Mouse (Mus musculus): ENCODE measurements around the gene Cyp2w1.

Cyp2w1 gene

DNA sequence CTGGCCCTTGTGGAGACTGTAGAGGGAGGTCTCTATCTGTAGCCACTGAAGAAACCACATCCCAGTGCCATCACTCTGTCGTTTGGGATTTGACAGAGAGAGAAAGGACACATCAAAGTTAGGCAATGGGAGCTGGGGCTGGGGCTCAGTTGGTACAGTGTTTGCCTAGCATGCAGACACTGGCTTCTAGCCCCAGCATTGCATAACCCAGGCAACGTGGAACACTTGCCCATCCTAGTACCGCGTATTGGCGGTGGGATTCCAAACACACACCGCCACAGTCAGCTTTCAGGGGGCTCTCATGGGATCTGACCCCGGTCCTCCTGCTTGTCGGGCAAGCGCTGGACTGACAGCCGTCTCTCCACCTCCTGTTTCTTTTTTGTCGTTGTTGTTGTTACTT, 14.1 kb downstream of the Cyp2w1 start:
- DNase-seq: no peak

DNA sequence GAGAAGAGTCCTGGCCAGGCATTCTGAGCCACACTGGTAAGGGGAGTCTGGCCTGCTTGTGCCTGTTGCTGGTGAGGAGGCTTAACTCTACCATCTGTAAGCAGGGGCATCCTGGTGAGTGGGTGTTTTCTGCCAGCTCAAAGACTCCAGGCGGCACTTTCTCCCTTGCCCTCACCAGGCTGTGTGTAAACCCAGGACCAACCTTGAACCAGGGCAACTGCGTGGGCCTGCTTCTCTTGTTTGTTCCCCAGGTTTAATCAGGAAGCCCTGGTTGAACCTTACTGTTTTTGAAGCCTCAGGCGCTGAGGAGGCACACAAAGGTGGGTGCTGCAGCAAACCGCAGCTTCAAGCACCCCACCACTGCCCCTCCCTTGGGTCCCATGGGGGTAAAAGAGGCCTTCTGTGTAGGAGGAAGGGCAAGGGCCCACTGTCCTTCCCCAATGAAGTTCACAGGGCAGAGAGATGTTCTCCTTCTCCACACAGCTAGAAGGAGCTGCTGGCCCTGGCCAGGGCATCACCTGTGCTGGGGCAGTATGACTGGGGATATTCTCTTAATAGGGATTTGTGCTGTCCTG, 15.6 kb downstream of the Cyp2w1 start:
- no peak for DNase-seq

DNA sequence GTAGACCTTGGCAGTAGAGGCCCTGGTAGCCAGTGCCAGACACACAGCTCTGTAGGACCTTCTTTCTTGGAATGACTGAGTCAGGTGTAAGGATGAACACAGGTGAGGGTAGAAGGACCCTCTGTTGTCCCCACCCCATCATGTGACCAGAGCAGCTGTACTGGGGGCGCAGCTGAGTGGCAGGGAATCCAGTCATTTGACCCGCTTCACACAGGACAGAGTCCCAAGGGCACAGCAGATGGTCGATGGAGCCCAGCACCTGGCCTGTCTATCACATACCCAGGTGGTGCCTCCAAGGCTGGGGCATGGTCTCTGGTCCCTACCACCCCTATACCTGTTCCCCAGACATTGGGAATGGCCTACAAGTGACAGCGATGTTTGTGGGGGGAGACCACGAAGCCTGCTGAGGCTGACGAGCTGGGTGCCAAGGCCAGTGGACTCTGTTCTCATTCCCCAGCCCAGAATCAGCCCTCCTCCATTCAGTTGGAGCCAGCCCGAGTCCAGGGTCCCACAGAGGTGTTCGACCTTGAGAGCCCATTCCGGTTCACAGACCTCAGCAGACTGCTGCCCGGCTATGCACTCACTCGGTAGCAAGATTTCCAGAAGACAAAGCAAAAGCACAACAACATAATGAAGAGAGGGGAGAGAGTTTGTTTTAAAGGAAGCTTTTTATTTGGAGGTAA, 16.4 kb downstream of the Cyp2w1 start:
- DNase-seq: no peak

- peak in 1 of 2 experiments; percentile 10 for DNase-seq
Measured at GRCm38 (mm10) chr5:139370336-139370735, 17.9 kb downstream of the Cyp2w1 start.

DNA sequence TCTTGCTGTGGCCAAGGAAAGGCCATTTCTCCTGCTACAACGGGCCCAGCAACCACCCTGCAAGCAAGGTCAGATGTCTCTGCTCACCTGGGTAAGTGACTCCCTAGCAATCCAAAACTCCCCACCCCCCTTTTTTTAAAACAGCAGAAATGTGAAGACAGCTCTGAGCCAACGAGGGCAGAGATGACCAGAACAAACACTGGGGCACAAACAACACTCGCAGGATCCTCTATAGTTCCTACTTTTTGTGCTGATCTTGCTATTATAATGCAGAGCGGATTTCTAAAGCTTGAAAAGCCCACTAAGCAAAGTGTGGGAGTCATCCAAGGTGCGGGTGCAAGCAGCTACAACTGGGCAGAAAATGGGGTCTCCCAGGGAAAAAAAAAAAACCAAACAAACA, 18.7 kb downstream of the Cyp2w1 start:
- DNase-seq: no peak

GRCm38 (mm10) chr5:139371631-139372401, 19.4 kb downstream of the Cyp2w1 start:
- DNase-seq: peak; percentile 95 to 96

GRCm38 (mm10) chr5:139373126-139373525, 20.7 kb downstream of the Cyp2w1 start:
- no peak for DNase-seq

DNA sequence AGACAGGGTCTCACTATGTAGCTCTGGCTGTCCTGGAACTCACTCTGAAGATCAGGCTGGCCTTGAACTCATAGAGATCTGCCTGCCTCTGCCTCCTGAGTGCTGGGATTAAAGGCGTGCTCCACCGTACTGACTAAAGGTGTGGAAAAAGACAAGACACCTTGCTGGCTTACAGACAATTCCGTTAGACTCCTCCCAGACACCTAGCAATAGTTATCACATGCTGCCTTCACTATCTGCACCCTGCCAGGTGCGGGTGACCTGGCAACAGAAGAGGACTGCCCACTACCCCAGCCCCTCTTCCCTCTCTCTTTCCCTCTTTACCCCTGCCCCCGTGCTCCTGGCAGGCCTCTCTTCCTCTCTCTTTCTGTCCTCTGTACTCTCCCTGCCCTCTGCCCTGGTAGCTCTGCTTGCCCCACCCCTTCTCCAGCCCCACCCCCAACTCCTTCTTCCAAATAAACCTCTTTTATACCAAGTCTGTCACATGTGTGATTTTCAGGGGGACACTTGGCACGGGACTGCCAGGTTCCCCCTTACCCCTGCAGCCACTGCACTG, 21.6 kb downstream of the Cyp2w1 start:
- DNase-seq: no peak

DNA sequence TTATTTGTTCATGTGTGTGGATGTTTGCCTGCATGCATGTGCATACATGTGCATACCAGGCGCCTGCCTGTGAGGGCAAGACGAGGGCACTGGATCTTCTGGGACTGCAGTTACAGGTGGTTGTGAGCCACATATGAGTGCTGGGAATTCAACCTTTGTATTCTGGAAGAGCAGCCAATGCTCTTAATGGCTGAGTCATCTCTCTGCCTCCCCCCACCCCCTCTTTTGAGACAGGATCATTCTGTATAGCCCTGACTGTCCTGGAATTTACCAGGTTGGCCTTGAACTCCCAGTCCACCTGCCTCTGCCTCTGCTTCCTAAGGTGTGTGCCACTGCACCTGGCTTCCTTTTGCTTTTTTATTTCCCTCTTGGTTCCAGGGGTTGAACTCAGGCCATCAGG, 22.4 kb downstream of the Cyp2w1 start:
- DNase-seq: no peak

GRCm38 (mm10) chr5:139377468-139378270, 25.3 kb downstream of the Cyp2w1 start, which contains the start of gene Gpr146:
Gene Gpr146 (plus strand): TSS chr5:139377697.
- DNase-seq: peak in 1 of 2 experiments; percentile 56

GRCm38 (mm10) chr5:139378271-139378556, 25.8 kb downstream of the Cyp2w1 start:
- no peak for DNase-seq

DNA sequence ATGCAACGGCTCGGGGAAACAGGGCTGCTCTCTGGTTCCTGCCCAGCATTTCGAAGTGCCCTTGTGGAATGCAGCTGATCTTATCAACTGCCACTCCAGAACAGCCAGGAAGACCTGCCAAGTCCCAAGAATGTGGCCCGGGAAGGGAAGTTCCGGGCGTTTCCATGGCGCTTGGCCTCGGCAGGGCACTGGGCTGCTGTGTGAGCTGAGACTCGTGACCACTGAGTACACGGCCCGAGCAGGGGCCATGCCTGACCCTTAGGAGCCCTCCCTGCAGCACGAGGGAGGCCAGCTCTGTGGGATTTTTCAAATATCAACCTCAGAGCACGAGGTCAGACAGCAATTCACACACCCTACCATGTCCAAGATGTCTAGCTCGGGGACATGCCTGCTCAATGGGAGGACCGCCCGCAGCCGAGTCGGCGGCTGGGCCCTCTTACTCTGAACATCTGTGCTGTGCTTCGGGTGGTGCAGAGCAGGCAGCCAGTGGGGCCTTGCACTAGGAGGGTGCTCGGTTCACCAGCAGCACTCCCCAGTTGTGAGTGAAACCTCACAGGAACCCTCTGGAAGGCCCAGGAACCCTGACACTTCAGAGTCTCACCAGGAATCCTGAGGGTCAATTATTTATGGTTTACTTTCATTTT, 26.7 kb downstream of the Cyp2w1 start:
- DNase-seq: peak; percentile 60 to 61

DNA sequence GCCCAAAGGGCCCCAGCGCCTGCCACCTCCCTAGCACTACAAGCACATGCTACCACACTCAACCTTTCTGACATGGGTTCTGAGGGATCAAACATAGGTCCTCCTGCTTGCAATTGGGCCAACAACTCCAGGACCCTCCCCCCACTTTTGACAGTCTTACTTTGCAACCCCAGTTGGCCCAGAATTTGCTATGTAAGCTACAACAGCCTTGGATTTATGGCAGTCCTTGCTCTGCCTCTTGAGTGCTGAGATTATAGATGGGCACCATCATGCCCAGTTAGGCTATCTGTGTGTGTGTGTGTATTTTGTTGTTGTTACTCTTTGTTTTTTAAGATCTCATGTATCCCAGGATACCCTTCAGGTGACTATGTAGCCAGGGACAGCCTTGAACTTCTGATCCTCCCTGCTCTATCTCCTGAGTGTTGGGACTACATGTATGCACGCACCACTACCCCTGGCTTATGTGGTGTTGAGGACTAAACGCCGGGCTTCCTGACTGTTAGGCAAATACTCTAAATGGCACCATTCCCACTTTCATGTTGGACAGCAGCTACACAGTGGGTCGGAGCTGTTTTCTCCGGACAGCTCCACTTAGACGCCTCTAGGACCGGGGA, 27.5 kb downstream of the Cyp2w1 start:
- no peak for DNase-seq

- DNase-seq: peak; percentile 95 to 96
Measured at GRCm38 (mm10) chr5:139380385-139381248, 28.2 kb downstream of the Cyp2w1 start.

DNA sequence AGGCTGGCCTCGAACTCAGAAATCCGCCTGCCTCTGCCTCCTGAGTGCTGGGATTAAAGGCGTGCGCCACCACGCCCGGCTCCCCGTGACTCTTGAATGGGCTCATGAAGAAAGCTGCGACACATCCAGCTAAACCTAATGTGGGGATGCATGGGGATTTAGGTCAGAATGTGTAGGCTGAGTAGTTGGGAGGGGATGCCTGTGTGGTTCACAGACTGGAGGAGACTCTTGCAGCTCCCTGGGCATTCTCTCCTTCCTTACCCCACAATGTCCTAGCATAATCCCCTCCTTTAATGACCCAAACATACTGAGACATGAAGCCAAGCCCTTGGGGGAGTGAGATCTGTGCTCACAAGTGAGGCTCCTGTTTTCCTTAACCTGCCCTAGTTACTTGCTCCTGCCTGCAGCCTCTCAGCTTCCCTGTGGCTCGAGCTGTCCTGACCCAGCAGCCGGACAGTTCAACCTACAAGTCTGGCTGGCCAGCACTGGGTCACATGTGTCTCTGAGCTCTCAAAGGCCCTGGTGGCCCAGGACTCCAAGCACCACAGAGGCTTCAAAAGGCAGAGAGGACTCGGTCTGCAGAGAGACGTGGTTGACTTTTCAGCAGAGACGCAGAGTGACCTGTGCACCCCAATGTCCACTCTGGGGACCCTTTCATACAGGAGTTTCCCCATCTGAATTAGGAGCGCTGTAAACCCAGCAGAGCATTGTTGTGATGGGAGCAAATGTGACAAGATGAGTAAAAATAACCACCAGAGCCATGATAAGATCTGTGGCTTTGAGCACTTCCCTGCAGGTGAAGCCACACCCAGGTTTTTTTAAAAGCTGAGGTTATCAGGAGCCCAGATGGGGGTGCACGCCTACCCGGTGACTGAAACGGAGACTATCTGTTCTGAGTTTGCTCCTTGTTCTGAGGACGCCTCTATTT, 29.4 kb downstream of the Cyp2w1 start:
- peak in 1 of 2 experiments; percentile 31 for DNase-seq

DNA sequence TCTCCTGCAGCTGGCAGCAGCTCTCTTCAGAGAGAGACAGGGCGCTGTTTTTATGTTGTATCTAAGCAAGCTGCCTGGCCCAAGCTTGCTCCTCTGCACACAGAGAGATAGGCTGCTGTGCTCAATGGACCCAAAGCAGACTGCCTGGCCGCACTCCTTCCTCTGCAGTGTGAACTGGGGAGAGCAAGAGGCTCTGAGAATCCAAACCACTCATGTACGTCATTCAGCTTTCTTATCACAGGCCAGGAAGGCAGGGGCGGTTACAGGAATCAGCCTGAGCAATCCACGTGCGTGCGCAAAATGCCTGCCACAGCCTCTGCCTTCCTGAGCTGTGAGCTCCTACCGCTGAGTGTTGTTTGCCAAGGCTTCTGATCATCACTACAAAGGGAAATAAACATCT, 30.3 kb downstream of the Cyp2w1 start:
- DNase-seq: peak; percentile 68 to 73

DNA sequence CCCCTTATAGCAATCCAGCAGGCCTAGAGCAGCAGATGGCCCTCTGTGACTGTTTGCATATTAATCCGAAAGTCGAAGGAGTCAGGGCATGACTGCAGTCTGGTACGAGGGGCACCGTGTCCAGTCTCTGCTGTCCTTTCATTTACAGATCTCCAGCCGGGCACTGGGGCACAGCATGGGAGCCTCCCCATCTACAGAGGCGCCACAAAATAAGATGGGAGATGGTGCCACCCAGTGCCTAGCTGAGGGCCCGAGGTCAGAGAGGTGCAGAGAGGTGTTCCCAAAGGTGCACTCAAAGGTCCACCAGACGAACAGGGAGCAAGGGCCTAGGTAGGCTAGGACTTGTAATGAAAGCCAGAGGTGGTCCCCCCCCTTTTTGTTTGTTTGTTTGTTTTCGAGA, 30.8 kb downstream of the Cyp2w1 start:
- peak in 1 of 2 experiments; percentile 52 for DNase-seq

GRCm38 (mm10) chr5:139384531-139384930, 32.1 kb downstream of the Cyp2w1 start:
- no peak for DNase-seq

DNA sequence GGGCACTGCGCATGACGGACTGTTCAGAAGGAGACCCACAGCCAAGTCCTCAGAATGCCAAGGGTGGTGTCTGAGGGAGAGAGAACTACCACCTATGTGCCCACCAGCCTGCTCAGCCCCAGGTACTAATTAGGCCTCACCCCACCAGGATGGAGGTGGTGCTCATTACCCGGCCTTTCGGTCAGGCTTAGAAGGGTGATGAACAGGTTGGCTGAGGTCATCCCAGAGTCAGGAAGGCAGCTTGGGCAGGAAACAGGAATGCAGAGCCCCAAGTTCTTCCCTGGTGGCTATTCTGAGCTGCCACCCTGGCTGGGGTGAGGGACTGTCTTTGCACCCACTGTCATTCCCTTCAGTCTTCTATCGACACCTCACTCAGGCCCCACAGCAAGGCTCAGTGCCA, 33.6 kb downstream of the Cyp2w1 start:
- no peak for DNase-seq
